Mouse (Mus musculus): ENCODE data around the gene Uso1.

DNA sequence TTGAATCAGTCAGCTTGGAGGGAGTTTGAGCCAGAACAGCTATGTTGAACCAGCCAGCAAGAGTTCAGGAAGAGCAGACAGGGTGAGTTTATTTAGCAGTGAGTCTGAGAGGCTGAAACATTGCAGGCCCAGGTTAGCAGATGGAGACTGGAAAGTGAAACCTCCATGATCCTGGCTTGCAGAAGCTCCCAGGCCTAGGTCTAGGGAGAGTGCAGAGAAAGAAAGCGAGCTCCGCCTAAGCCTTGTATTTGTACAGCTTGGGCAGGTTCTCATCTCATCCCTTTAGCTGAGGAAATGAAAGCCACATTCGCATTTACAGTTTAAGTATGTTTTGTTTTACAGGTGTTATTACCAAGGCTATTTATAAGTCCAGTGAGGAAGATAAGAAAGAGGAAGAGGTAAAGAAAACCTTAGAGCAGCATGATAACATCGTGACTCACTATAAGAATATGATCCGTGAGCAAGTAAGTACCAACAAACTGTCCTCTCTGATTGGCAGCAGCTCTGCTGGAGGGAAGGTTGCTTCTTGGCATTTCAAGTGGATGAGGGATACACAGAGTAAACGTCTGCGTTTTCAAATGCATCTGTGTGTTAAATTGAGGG, 51.2 kb downstream of the Uso1 start:
- TF ChIP-seq CTCF (IDR thresholded peaks at IDR 0.05; ENCODE audit: extremely low read depth, insufficient read depth, insufficient read length, insufficient replicate concordance) (no peak), POLR2A (IDR thresholded peaks at IDR 0.05; ENCODE audit: low read depth, low read length) (no peak)
